Mouse (Mus musculus) pancreas, adult 10 weeks (tissue): ENCODE data around the gene Ctsm. TPM values are rescaled to one million over a fixed set of nuclear protein-coding genes. Genes with fewer than 3 reads are reported as not detected.

Experiments
- polyA plus RNA-seq: library from polyadenylated mRNA; stranded (reverse); fragments of 350-450 nt; fragmentation: Illumina TruSeq; extraction: RNeasy Lipid Tissue Mini Kit (QIAGEN cat#74804); gene quantifications from one replicate; pipeline ENCODE4 v1.2.3, GENCODE M21; 2015; ENCODE audit warnings: low read depth, low replicate concordance; ENCODE audit not compliant: insufficient read depth

The Ctsm gene
- polyA plus RNA-seq = not detected

DNA sequence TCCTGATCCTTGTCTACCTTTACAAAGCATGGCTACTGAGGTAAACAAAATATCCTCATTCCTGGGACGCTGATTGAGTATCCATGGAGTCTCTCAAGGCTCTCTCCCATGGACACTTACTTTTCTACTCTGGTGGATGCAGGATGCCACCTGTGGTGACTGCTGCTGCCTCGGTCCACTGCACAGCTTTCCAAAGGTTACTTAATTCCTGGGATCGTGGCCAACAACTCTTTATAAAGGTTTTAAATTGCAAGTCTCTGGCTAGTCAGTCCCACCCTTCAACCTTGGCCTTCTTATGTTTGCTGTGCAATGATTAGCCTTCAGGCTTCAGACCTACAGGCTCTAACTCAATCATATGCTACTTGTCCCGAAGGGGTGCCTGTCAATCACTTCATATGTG, at the start of gene Ctsm:
TSS of gene Ctsm (minus strand) at position 209 of the 400 bp plus-strand sequence.

DNA sequence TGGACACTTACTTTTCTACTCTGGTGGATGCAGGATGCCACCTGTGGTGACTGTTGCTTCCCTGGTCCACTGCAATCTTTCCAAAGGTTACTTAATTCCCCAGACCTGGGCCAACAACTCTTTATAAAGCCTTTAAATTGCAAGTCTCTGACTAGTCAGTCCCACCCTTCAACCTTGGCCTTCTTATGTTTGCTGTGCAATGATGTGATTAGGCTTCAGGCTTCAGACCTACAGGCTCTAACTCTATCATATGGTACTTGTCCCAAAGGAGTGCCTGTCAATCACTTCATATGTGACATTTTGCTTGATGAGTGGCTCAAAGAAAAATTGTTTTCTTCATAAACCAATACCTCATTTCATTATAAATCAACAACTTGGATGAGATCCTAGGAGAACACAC, 28.4 kb upstream of the Ctsm start, which contains the start of gene Cts3:
TSS of gene Cts3 (minus strand) at position 101 of the 400 bp plus-strand sequence.

DNA sequence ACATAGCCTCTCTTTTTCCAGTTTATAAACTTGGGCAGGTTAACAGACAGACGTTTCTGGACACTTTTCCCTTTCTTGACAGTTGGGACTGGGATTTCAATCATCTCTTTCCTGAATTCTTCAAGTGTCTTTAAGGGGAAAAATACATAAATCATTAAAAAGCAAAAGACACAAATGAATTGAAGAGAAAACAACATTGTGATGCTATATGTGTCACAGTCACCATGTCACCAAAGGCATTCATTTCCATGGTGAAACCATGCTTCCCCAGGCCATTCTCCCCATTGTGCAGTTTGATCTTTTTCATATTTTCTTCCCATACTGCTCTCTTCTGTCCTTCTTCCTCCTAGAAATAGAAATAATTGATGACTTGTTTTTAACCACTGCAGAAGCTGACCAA, 26.4 kb upstream of the Ctsm start, which contains the start of gene Gm49352:
TSS of gene Gm49352 (minus strand) at position 101 of the 400 bp plus-strand sequence.

Other genes starting within 250 kb of the Ctsm start
- gene Cts7, start 183.6 kb downstream of the Ctsm start, polyA plus RNA-seq = not detected
- gene Gm49352, start 26.3 kb upstream of the Ctsm start, polyA plus RNA-seq = not detected
- gene Cts3, start 28.3 kb upstream of the Ctsm start, polyA plus RNA-seq = not detected